Mouse (Mus musculus) liver (tissue): ENCODE results near the gene Dap.

Source experiments
- DNase-seq: peaks from one replicate; pipeline ENCODE4 v3.0.0-alpha.2; 2020; ENCODE audit warnings: mixed read lengths

Dap gene

GRCm38 (mm10) chr15:31265404-31265803 is 41.3 kb downstream of the Dap start:
- DNase-seq, result no peak

GRCm38 (mm10) chr15:31265845-31266244 is 41.7 kb downstream of the Dap start:
- DNase-seq, result no peak

GRCm38 (mm10) chr15:31268148-31268547 is 44.0 kb downstream of the Dap start:
- no peak for DNase-seq

GRCm38 (mm10) chr15:31269558-31269957 is 45.4 kb downstream of the Dap start:
- DNase-seq, result no peak

GRCm38 (mm10) chr15:31272695-31273094 is 48.6 kb downstream of the Dap start:
- no peak for DNase-seq

GRCm38 (mm10) chr15:31273509-31273908 is 49.4 kb downstream of the Dap start:
- DNase-seq, result peak; percentile 25

- DNase-seq, result no peak
Observed at GRCm38 (mm10) chr15:31278090-31278489, 54.0 kb downstream of the Dap start.

GRCm38 (mm10) chr15:31279120-31279519 is 55.0 kb downstream of the Dap start:
- DNase-seq, result no peak

GRCm38 (mm10) chr15:31279577-31280004 is 55.5 kb downstream of the Dap start:
- DNase-seq, result no peak

- no peak for DNase-seq
Observed at GRCm38 (mm10) chr15:31280059-31280458, 55.9 kb downstream of the Dap start.

- DNase-seq, result no peak
Observed at GRCm38 (mm10) chr15:31280683-31281082, 56.6 kb downstream of the Dap start.

- DNase-seq, result peak; percentile 22
Observed at GRCm38 (mm10) chr15:31281830-31282229, 57.7 kb downstream of the Dap start.

- no peak for DNase-seq
Observed at GRCm38 (mm10) chr15:31282353-31282752, 58.2 kb downstream of the Dap start.

GRCm38 (mm10) chr15:31284142-31284541 is 60.0 kb downstream of the Dap start:
- DNase-seq, result no peak

- DNase-seq, result no peak
Observed at GRCm38 (mm10) chr15:31284922-31285631, 61.0 kb downstream of the Dap start.

- DNase-seq, result no peak
Observed at GRCm38 (mm10) chr15:31285695-31286094, 61.6 kb downstream of the Dap start.

- no peak for DNase-seq
Observed at GRCm38 (mm10) chr15:31292627-31293026, 68.5 kb downstream of the Dap start.

- no peak for DNase-seq
Observed at GRCm38 (mm10) chr15:31294311-31294710, 70.2 kb downstream of the Dap start.

- DNase-seq, result no peak
Observed at GRCm38 (mm10) chr15:31296882-31297776, 73.0 kb downstream of the Dap start.

GRCm38 (mm10) chr15:31297777-31298137 is 73.6 kb downstream of the Dap start:
- no peak for DNase-seq

GRCm38 (mm10) chr15:31299258-31299917 is 75.3 kb downstream of the Dap start:
- no peak for DNase-seq

- DNase-seq, result no peak
Observed at GRCm38 (mm10) chr15:31302293-31302990, 78.3 kb downstream of the Dap start.

GRCm38 (mm10) chr15:31304302-31304701 is 80.2 kb downstream of the Dap start:
- no peak for DNase-seq
